Mouse (Mus musculus): ENCODE measurements around the gene Tmem268. TPM values are rescaled to one million over a fixed set of nuclear protein-coding genes. Genes with fewer than 3 reads are reported as not detected.

Gene Tmem268
- polyA plus RNA-seq, 1 experiment from 2014 or later, result 11.6 TPM

GRCm38 (mm10) chr4:63559127-63559697 is 631 bp downstream of the Tmem268 start:
- no peak for ATAC-seq

GRCm38 (mm10) chr4:63560079-63560478 is 1.5 kb downstream of the Tmem268 start:
- Histone ChIP-seq H3K9ac (replicated peaks; ENCODE audit: low read depth) (no peak overlapping the region), H3K9me3 (ENCODE audit: low read length) (no peaks in the 10 kb centered on the region), H3K27me3 (replicated peaks; ENCODE audit: insufficient read depth, low read length) (no peaks in the 10 kb centered on the region), H3K4me1 (ENCODE audit: insufficient read depth, low read depth, low read length) (peaks cover 14% of the 10 kb centered on the region; the same call in 1 of the 2 replicates), H3K4me2 (replicated peaks; ENCODE audit: low read depth, low read length) (peak overlapping the region; percentile 73), H3K27ac (ENCODE audit: low read length) (peak overlapping the region; percentile 89), H3K36me3 (ENCODE audit: insufficient read depth, low read length) (no peaks in the 10 kb centered on the region), H3K4me3 (ENCODE audit: low read depth, low read length) (no peak overlapping the region)
- DNase-seq (ENCODE audit: low spot score), result peak; percentile 82
- no peak for TF ChIP-seq EP300 (IDR thresholded peaks at IDR 0.05)
- peak; percentile 58 for TF ChIP-seq CTCF (IDR thresholded peaks at IDR 0.05)
- peak; percentile 59 for ATAC-seq
- WGBS, result 42% methylated on average over 8 of the region's 8 CpGs

More at GRCm38 (mm10) chr4:63559127-63559697, 631 bp downstream of the Tmem268 start:
- peaks cover 20% of the 10 kb centered on the region for H3K4me1 ChIP-seq (ENCODE audit: insufficient read depth, low read depth, low read length)
- H3K36me3 ChIP-seq (ENCODE audit: insufficient read depth, low read length), result no peaks in the 10 kb centered on the region
- H3K4me3 ChIP-seq (ENCODE audit: low read depth, low read length), result peak overlapping the region; percentile 63
- H3K27ac ChIP-seq (ENCODE audit: low read length), result peak overlapping the region; percentile 89
- H3K9me3 ChIP-seq (ENCODE audit: low read length), result no peaks in the 10 kb centered on the region
- 31% methylated on average over 9 of the region's 9 CpGs for WGBS
- H3K27me3 ChIP-seq (replicated peaks; ENCODE audit: insufficient read depth, low read length), result no peaks in the 10 kb centered on the region
- peak overlapping the region; percentile 73 for H3K4me2 ChIP-seq (replicated peaks; ENCODE audit: low read depth, low read length)
- peak overlapping the region; percentile 67; the same call in 1 of the 2 replicates for H3K9ac ChIP-seq (replicated peaks; ENCODE audit: low read depth)
- TF ChIP-seq CTCF (IDR thresholded peaks at IDR 0.05), result no peak
- TF ChIP-seq EP300 (IDR thresholded peaks at IDR 0.05), result no peak
- DNase-seq (ENCODE audit: low spot score), result peak; percentile 26

GRCm38 (mm10) chr4:63561861-63562675 is 3.5 kb downstream of the Tmem268 start:
- no peaks in the 10 kb centered on the region for H3K9me3 ChIP-seq (ENCODE audit: low read length)
- no peaks in the 10 kb centered on the region for H3K36me3 ChIP-seq (ENCODE audit: insufficient read depth, low read length)
- ATAC-seq (no peak), DNase-seq (ENCODE audit: low spot score) (peak; percentile 29)
- no peak overlapping the region for H3K27ac ChIP-seq (ENCODE audit: low read length)
- H3K9ac ChIP-seq (replicated peaks; ENCODE audit: low read depth), result 0 out of 2 replicates have a peak overlapping the region, but pooled peaks have one; percentile 5
- H3K4me3 ChIP-seq (ENCODE audit: low read depth, low read length), result no peak overlapping the region
- TF ChIP-seq EP300 (IDR thresholded peaks at IDR 0.05) (no peak), CTCF (IDR thresholded peaks at IDR 0.05) (no peak)
- H3K4me1 ChIP-seq (ENCODE audit: insufficient read depth, low read depth, low read length), result peaks cover 9% of the 10 kb centered on the region; the same call in 1 of the 2 replicates
- no peaks in the 10 kb centered on the region for H3K27me3 ChIP-seq (replicated peaks; ENCODE audit: insufficient read depth, low read length)
- peak overlapping the region; percentile 3; the same call in 1 of the 2 replicates for H3K4me2 ChIP-seq (replicated peaks; ENCODE audit: low read depth, low read length)
- 52% methylated on average over 7 of the region's 7 CpGs for WGBS

- H3K9ac ChIP-seq (replicated peaks; ENCODE audit: low read depth), result 0 out of 2 replicates have a peak overlapping the region, but pooled peaks have one; percentile 5
Measured at GRCm38 (mm10) chr4:63562742-63563141, 4.2 kb downstream of the Tmem268 start.

GRCm38 (mm10) chr4:63567712-63568390 is 9.3 kb downstream of the Tmem268 start:
- no peak for ATAC-seq
- WGBS, result 78% methylated on average over 10 of the region's 10 CpGs
- DNase-seq (ENCODE audit: low spot score), result no peak

More at GRCm38 (mm10) chr4:63562742-63563141, 4.2 kb downstream of the Tmem268 start:
- TF ChIP-seq EP300 (IDR thresholded peaks at IDR 0.05) (no peak), CTCF (IDR thresholded peaks at IDR 0.05) (peak; percentile 26)
- no peaks in the 10 kb centered on the region for H3K9me3 ChIP-seq (ENCODE audit: low read length)
- H3K4me3 ChIP-seq (ENCODE audit: low read depth, low read length), result no peak overlapping the region
- no peaks in the 10 kb centered on the region for H3K27me3 ChIP-seq (replicated peaks; ENCODE audit: insufficient read depth, low read length)
- peaks cover 8% of the 10 kb centered on the region; the same call in 1 of the 2 replicates for H3K4me1 ChIP-seq (ENCODE audit: insufficient read depth, low read depth, low read length)
- no peak overlapping the region for H3K4me2 ChIP-seq (replicated peaks; ENCODE audit: low read depth, low read length)
- H3K36me3 ChIP-seq (ENCODE audit: insufficient read depth, low read length), result no peaks in the 10 kb centered on the region
- H3K27ac ChIP-seq (ENCODE audit: low read length), result no peak overlapping the region
- DNase-seq (ENCODE audit: low spot score) (no peak), ATAC-seq (no peak)
- 90% methylated on average over 4 of the region's 4 CpGs for WGBS

GRCm38 (mm10) chr4:63569322-63569721 is 10.7 kb downstream of the Tmem268 start:
- Histone ChIP-seq H3K9ac (replicated peaks; ENCODE audit: low read depth) (no peak overlapping the region), H3K27me3 (replicated peaks; ENCODE audit: insufficient read depth, low read length) (no peaks in the 10 kb centered on the region), H3K9me3 (ENCODE audit: low read length) (no peaks in the 10 kb centered on the region), H3K4me1 (ENCODE audit: insufficient read depth, low read depth, low read length) (no peaks in the 10 kb centered on the region; the same call in 1 of the 2 replicates), H3K4me3 (ENCODE audit: low read depth, low read length) (no peak overlapping the region), H3K27ac (ENCODE audit: low read length) (no peak overlapping the region), H3K36me3 (ENCODE audit: insufficient read depth, low read length) (no peaks in the 10 kb centered on the region), H3K4me2 (replicated peaks; ENCODE audit: low read depth, low read length) (no peak overlapping the region)
- TF ChIP-seq CTCF (IDR thresholded peaks at IDR 0.05) (no peak), EP300 (IDR thresholded peaks at IDR 0.05) (no peak)
- DNase-seq (ENCODE audit: low spot score) (peak; percentile 53), ATAC-seq (peak; percentile 70)
- WGBS, result 55% methylated on average over 8 of the region's 8 CpGs

More at GRCm38 (mm10) chr4:63567712-63568390, 9.3 kb downstream of the Tmem268 start:
- H3K9me3 ChIP-seq (ENCODE audit: low read length), result no peaks in the 10 kb centered on the region
- H3K27ac ChIP-seq (ENCODE audit: low read length), result no peak overlapping the region
- no peak overlapping the region for H3K4me3 ChIP-seq (ENCODE audit: low read depth, low read length)
- H3K4me2 ChIP-seq (replicated peaks; ENCODE audit: low read depth, low read length), result no peak overlapping the region
- no peak overlapping the region for H3K9ac ChIP-seq (replicated peaks; ENCODE audit: low read depth)
- H3K4me1 ChIP-seq (ENCODE audit: insufficient read depth, low read depth, low read length), result no peaks in the 10 kb centered on the region; the same call in 1 of the 2 replicates
- no peaks in the 10 kb centered on the region for H3K36me3 ChIP-seq (ENCODE audit: insufficient read depth, low read length)
- no peaks in the 10 kb centered on the region for H3K27me3 ChIP-seq (replicated peaks; ENCODE audit: insufficient read depth, low read length)
- TF ChIP-seq EP300 (IDR thresholded peaks at IDR 0.05) (no peak), CTCF (IDR thresholded peaks at IDR 0.05) (no peak)

Data from lung, postnatal 0 days (tissue).